Mouse (Mus musculus): Measurements from ENCODE around the gene Gdf15. TPM values are rescaled to one million over a fixed set of nuclear protein-coding genes. Genes with fewer than 3 reads are reported as not detected.
A peak's percentile ranks its signal among the peaks of the same experiment; 100 is the strongest.

Gene Gdf15
- polyA plus RNA-seq, 1 experiment from 2014 or later = not detected

DNA sequence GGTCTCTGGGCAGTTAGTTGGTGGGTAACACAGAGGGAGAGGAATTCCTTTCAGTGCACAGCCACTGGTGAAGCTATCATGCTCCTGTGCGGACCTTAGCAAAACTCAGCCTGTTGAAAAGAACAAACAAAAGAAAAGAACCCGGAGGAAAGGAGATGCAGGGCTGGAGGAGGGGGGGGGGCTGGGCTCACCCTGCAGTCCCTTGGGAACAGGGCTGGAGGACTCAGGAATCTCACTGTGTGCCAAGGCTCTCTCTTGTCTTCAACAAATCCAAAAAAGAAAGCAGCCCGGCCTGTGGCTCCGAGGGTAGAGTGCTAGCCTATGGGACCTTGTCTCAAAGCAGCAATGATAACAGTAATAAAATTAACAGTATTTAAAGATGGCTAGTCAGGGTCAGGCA, 31.4 kb upstream of the Gdf15 start:
- 0 out of 2 replicates have a peak overlapping the region, but pooled peaks have one; percentile 1 for H3K9ac ChIP-seq (replicated peaks; ENCODE audit: low read length)
- H3K4me1 ChIP-seq (ENCODE audit: control insufficient read depth, insufficient read depth, low read length) = no peaks in the 10 kb centered on the region
- no peaks in the 10 kb centered on the region for H3K9me3 ChIP-seq (replicated peaks; ENCODE audit: control insufficient read depth, low read length)
- no peak overlapping the region for H3K27ac ChIP-seq (replicated peaks; ENCODE audit: low read depth, low read length)
- H3K4me2 ChIP-seq (ENCODE audit: low read depth, low read length) = no peak overlapping the region
- H3K27me3 ChIP-seq (ENCODE audit: control insufficient read depth, insufficient read depth, low read length) = no peaks in the 10 kb centered on the region
- ATAC-seq (replicated peaks; ENCODE audit: insufficient number of reproducible peaks, low FRiP score, low TSS enrichment, low read depth) (no peak), DNase-seq (ENCODE audit: low spot score) (no peak)
- no peak overlapping the region for H3K4me3 ChIP-seq (ENCODE audit: low read depth, low read length)
- H3K36me3 ChIP-seq (replicated peaks; ENCODE audit: control insufficient read depth, insufficient read depth, low read depth, low read length) = no peaks in the 10 kb centered on the region
- 63% methylated on average over 4 of the region's 4 CpGs for WGBS

DNA sequence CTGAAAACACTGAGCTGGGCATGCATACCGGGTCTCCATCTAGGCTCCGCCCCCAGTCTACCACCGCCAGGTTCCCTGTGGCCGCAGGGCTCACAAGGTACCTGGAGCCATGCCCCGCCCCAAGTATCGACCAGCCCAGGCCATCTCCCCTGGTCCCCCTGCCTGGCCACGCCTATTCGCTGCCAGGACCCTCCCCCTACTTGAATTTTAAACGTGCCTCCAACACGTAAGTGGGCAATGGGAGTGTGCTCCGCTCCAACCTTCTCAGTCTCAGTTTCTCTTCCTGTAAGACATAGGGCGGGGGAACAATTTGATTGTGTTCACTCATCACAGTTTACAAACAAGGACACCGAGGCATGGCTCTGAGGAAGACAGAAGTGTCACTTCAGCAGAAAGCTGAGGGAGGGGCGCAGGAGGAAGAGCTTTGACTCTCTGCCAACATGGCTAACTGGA, 28.0 kb upstream of the Gdf15 start, which contains the start of gene Pgpep1:
Gene Pgpep1, minus strand, starts transcription at position 116 of the 453 bp plus-strand sequence.
- DNase-seq (ENCODE audit: low spot score) = peak; percentile 64
- peak within 1 kb of the TSS; percentile 56; the same call in 1 of the 2 replicates for H3K27ac ChIP-seq (replicated peaks; ENCODE audit: low read depth, low read length)
- ATAC-seq (replicated peaks; ENCODE audit: insufficient number of reproducible peaks, low FRiP score, low TSS enrichment, low read depth) = peak; percentile 45; the same call in 1 of the 2 replicates
- H3K4me1 ChIP-seq (ENCODE audit: control insufficient read depth, insufficient read depth, low read length) = no peaks in the 10 kb centered on the region
- 5% methylated on average over 14 of the region's 14 CpGs for WGBS
- H3K4me2 ChIP-seq (ENCODE audit: low read depth, low read length) = peak within 1 kb of the TSS; percentile 70
- H3K36me3 ChIP-seq (replicated peaks; ENCODE audit: control insufficient read depth, insufficient read depth, low read depth, low read length) = no peaks in the 10 kb centered on the region
- peak within 1 kb of the TSS; percentile 76 for H3K4me3 ChIP-seq (ENCODE audit: low read depth, low read length)
- no peaks in the 10 kb centered on the region for H3K27me3 ChIP-seq (ENCODE audit: control insufficient read depth, insufficient read depth, low read length)
- no peaks in the 10 kb centered on the region for H3K9me3 ChIP-seq (replicated peaks; ENCODE audit: control insufficient read depth, low read length)
- H3K9ac ChIP-seq (replicated peaks; ENCODE audit: low read length) = peak within 1 kb of the TSS; percentile 85

DNA sequence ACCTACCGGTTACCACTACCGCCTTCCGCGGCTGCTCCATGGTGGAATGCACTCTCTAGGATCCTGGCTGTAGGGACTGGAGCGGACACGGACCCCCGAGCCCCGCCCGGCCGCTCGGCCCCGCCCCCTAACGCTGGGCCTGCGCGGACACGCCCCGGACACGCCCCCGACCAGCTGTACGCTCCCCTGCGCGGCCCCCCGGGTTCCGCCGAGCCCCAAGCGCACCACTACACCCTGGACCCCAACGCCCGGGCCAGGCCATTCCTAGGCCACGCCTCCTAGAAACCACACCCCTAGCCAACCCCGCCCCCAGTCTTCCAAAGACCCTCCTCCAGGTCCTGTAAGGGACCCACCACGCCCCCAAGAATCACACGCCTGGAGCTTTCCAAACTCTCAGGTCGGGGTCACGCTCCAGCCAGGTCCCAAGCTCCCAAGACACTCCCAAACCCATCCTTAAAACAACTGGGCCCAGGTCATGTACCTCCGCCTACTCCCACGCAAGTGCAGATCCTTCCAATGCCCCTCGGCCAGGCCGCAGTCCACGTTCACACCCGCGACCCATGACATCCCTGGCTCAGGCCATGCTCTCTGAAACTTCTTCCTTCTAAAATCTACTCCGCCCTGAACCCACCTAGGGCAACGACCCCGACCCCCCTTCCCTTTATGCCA, 27.5 kb upstream of the Gdf15 start:
- Histone ChIP-seq H3K4me3 (ENCODE audit: low read depth, low read length) (peak overlapping the region; percentile 76), H3K9ac (replicated peaks; ENCODE audit: low read length) (peak overlapping the region; percentile 85), H3K27ac (replicated peaks; ENCODE audit: low read depth, low read length) (peak overlapping the region; percentile 56; the same call in 1 of the 2 replicates), H3K27me3 (ENCODE audit: control insufficient read depth, insufficient read depth, low read length) (no peaks in the 10 kb centered on the region), H3K4me2 (ENCODE audit: low read depth, low read length) (peak overlapping the region; percentile 70), H3K4me1 (ENCODE audit: control insufficient read depth, insufficient read depth, low read length) (no peaks in the 10 kb centered on the region), H3K9me3 (replicated peaks; ENCODE audit: control insufficient read depth, low read length) (no peaks in the 10 kb centered on the region), H3K36me3 (replicated peaks; ENCODE audit: control insufficient read depth, insufficient read depth, low read depth, low read length) (no peaks in the 10 kb centered on the region)
- ATAC-seq (replicated peaks; ENCODE audit: insufficient number of reproducible peaks, low FRiP score, low TSS enrichment, low read depth) (peak; percentile 93), DNase-seq (ENCODE audit: low spot score) (peak; percentile 97)
- 0% methylated on average over 40 of the region's 44 CpGs for WGBS

DNA sequence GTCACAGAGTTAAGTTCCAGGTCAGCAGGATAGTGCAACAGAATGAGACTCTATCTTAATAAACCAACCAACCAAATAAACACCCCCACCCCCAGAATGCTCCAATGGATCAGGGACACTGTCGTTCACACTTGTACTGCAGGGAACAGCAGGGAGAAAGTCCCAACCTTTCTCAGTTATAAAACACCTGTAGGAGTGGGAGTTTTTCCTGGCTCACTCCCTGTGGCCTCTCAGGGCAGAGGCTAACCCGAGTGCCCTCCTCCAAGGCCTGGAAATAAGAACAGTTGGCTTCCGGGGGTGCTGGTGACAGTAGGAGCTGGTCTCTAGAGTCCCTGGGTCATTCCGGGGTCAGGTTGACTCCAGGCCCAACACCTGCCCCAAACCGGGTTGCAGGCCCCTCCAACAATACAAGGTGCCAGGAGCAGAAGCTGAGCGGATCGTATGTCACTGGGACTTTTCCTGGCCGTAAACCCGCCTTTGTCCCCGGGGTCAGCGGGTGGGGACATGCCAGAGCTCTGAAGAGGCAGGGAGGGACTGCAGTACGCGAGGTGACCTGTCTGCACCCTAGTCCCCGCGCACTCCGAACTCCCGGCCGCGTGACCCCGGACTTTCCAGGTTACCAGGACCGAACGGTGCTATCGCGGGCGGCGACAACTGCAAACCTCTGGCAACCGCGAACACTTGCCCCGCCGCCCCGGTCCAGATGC, 26.8 kb upstream of the Gdf15 start:
- H3K4me1 ChIP-seq (ENCODE audit: control insufficient read depth, insufficient read depth, low read length) = no peaks in the 10 kb centered on the region
- DNase-seq (ENCODE audit: low spot score) (no peak), ATAC-seq (replicated peaks; ENCODE audit: insufficient number of reproducible peaks, low FRiP score, low TSS enrichment, low read depth) (peak; percentile 31)
- peak overlapping the region; percentile 76 for H3K4me3 ChIP-seq (ENCODE audit: low read depth, low read length)
- H3K27me3 ChIP-seq (ENCODE audit: control insufficient read depth, insufficient read depth, low read length) = no peaks in the 10 kb centered on the region
- peak overlapping the region; percentile 85 for H3K9ac ChIP-seq (replicated peaks; ENCODE audit: low read length)
- WGBS = 2% methylated on average over 31 of the region's 31 CpGs
- no peaks in the 10 kb centered on the region for H3K36me3 ChIP-seq (replicated peaks; ENCODE audit: control insufficient read depth, insufficient read depth, low read depth, low read length)
- H3K4me2 ChIP-seq (ENCODE audit: low read depth, low read length) = peak overlapping the region; percentile 70
- H3K27ac ChIP-seq (replicated peaks; ENCODE audit: low read depth, low read length) = peak overlapping the region; percentile 56; the same call in 1 of the 2 replicates
- H3K9me3 ChIP-seq (replicated peaks; ENCODE audit: control insufficient read depth, low read length) = no peaks in the 10 kb centered on the region

DNA sequence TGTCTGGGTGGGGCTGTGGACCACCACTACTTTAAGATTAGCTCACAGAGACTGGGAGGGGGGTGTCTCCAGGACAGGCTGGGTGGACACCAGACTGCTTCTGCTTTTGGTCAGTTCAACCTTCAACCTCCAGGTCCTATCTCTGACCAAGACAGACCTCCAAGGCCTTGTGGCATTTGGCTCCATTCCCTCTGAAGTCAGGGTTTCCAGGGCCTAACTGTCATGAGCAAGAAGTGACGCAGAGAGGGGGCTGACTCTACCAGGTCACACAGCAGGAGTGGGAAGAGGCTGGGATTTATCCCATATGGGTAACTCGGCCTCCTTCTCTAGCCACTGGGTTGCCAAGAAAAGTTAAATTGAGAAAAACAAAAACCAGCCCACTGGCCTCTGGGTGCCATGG, 25.5 kb upstream of the Gdf15 start:
- Histone ChIP-seq H3K4me1 (ENCODE audit: control insufficient read depth, insufficient read depth, low read length) (no peaks in the 10 kb centered on the region), H3K9ac (replicated peaks; ENCODE audit: low read length) (no peak overlapping the region), H3K9me3 (replicated peaks; ENCODE audit: control insufficient read depth, low read length) (no peaks in the 10 kb centered on the region), H3K4me2 (ENCODE audit: low read depth, low read length) (no peak overlapping the region; the same call in 1 of the 2 replicates), H3K4me3 (ENCODE audit: low read depth, low read length) (no peak overlapping the region), H3K36me3 (replicated peaks; ENCODE audit: control insufficient read depth, insufficient read depth, low read depth, low read length) (no peaks in the 10 kb centered on the region), H3K27me3 (ENCODE audit: control insufficient read depth, insufficient read depth, low read length) (no peaks in the 10 kb centered on the region), H3K27ac (replicated peaks; ENCODE audit: low read depth, low read length) (no peak overlapping the region)
- 73% methylated on average over 2 of the region's 2 CpGs for WGBS
- DNase-seq (ENCODE audit: low spot score) (no peak), ATAC-seq (replicated peaks; ENCODE audit: insufficient number of reproducible peaks, low FRiP score, low TSS enrichment, low read depth) (no peak)

DNA sequence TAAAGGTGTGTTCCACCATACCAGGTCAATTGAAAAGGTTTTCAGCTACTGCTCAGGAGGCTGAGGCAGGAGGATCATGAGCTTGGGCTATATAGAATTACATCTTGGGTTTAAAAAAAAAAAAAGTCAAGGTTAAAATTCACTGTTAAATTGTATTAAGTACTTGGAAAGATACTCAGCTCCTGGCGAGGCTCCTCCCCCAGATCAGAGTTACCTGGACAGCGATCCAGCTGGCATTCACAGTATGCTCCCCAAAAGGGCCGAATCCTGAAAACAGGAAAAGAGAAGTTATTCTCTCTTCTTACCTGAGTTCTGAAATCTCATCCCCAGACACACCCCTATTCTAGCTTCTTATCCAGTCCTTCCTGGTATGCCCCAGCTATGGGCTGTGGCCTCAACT, 25.0 kb upstream of the Gdf15 start:
- H3K27ac ChIP-seq (replicated peaks; ENCODE audit: low read depth, low read length) = peak overlapping the region; percentile 54; the same call in 1 of the 2 replicates
- 91% methylated on average over 3 of the region's 3 CpGs for WGBS
- H3K9ac ChIP-seq (replicated peaks; ENCODE audit: low read length) = no peak overlapping the region

DNA sequence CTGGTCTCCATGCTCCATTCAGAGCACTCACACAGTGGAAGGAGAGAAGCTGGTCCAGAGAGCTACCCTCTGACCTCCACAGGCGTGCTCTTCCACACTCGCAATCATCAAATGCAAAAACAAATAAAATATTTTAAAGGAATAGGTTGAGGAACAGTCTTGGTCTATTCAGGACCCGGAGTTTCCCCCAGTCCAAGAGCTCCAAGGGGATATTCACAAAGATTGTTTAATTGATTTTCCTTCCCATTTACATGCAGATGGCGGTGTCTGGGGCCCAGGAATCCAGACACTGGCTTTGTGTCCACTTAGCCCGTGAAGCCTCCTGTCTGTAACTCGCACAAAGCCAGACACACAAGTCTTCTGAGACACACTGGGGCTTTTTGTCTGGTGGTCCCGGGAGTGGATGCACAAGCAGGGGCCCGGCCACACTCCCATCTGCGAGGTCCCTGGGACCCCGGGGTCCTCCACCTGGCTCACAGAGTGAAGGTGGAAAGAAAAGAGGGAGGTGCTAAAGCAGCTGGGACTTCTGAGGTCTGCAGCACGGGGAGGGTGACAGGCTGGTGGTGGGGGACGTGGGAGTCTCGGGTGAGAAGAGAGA, 24.0 kb upstream of the Gdf15 start:
- Histone ChIP-seq H3K9ac (replicated peaks; ENCODE audit: low read length) (no peak overlapping the region; the same call in 1 of the 2 replicates), H3K27me3 (ENCODE audit: control insufficient read depth, insufficient read depth, low read length) (no peaks in the 10 kb centered on the region), H3K4me2 (ENCODE audit: low read depth, low read length) (no peak overlapping the region), H3K4me3 (ENCODE audit: low read depth, low read length) (no peak overlapping the region), H3K9me3 (replicated peaks; ENCODE audit: control insufficient read depth, low read length) (no peaks in the 10 kb centered on the region), H3K27ac (replicated peaks; ENCODE audit: low read depth, low read length) (peak overlapping the region; percentile 54), H3K4me1 (ENCODE audit: control insufficient read depth, insufficient read depth, low read length) (no peaks in the 10 kb centered on the region), H3K36me3 (replicated peaks; ENCODE audit: control insufficient read depth, insufficient read depth, low read depth, low read length) (no peaks in the 10 kb centered on the region)
- no peak for DNase-seq (ENCODE audit: low spot score)
- WGBS = 58% methylated on average over 13 of the region's 13 CpGs
- ATAC-seq (replicated peaks; ENCODE audit: insufficient number of reproducible peaks, low FRiP score, low TSS enrichment, low read depth) = no peak

More for the DNA sequence above, 25.0 kb upstream of the Gdf15 start:
- no peak overlapping the region for H3K4me3 ChIP-seq (ENCODE audit: low read depth, low read length)
- no peaks in the 10 kb centered on the region for H3K9me3 ChIP-seq (replicated peaks; ENCODE audit: control insufficient read depth, low read length)
- H3K36me3 ChIP-seq (replicated peaks; ENCODE audit: control insufficient read depth, insufficient read depth, low read depth, low read length) = no peaks in the 10 kb centered on the region
- H3K4me1 ChIP-seq (ENCODE audit: control insufficient read depth, insufficient read depth, low read length) = no peaks in the 10 kb centered on the region
- H3K4me2 ChIP-seq (ENCODE audit: low read depth, low read length) = no peak overlapping the region
- H3K27me3 ChIP-seq (ENCODE audit: control insufficient read depth, insufficient read depth, low read length) = no peaks in the 10 kb centered on the region
- DNase-seq (ENCODE audit: low spot score) = no peak
- ATAC-seq (replicated peaks; ENCODE audit: insufficient number of reproducible peaks, low FRiP score, low TSS enrichment, low read depth) = no peak
